Mouse (Mus musculus): Measurements from ENCODE around the gene Mt2.

- TF ChIP-seq CTCF (IDR thresholded peaks at IDR 0.05; ENCODE audit: low read depth, low read length) = peak; percentile 92
- TF ChIP-seq POLR2AphosphoS5 (IDR thresholded peaks at IDR 0.05; ENCODE audit: insufficient replicate concordance, low read depth, low read length) = no peak
Measured at GRCm38 (mm10) chr8:94167244-94167643, 5.2 kb upstream of the Mt2 start.
